Mouse (Mus musculus): ENCODE measurements around the gene Qrfpr. TPM values are rescaled to one million over a fixed set of nuclear protein-coding genes. Genes with fewer than 3 reads are reported as not detected.
A peak's percentile ranks its signal among the peaks of the same experiment; 100 is the strongest.

Gene Qrfpr
- polyA plus RNA-seq, 1 experiment from 2014 or later, result not detected

DNA sequence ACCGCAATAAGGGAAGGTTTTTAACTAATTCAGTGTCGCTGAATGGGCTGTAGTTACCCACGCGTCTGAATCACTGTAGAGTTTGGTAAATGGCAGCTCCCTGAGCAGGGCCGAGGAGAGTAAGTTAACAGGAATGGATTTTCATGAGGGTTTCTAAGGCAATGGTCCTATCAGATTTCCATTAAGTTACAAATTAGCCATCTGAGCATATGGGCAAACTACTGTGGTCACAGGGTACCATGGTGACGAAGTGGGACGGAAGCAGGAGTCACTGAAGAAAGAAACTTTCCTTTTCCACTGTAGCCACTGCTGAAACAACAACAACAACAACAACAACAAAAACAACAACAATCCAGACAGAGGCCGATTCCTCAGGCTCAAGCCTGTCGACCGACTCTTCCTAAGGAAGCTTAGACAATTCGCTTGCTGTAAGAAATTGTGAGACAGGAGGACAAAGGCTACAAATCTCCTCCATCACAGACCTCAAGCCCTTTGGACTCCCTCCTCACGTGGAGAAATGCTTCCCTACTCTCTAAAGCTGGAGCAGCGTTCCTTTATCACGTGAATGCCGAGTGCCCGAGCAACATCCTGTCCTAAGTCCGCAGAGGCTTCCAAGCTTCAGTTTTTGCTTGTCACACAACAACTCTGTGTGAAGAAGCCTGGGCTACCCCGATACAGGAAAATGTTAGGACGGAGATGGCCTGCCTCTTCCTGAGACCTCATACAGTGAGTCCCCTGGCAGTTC is 14.4 kb downstream of the Qrfpr start:
- H3K9ac ChIP-seq (replicated peaks), result no peak overlapping the region
- H3K27me3 ChIP-seq, result no peaks in the 10 kb centered on the region
- no peak overlapping the region for H3K4me2 ChIP-seq (replicated peaks)
- no peaks in the 10 kb centered on the region for H3K36me3 ChIP-seq
- ATAC-seq (ENCODE audit: low FRiP score, low read depth), result no peak
- no peak overlapping the region for H3K27ac ChIP-seq (replicated peaks)
- no peak overlapping the region for H3K4me3 ChIP-seq
- H3K9me3 ChIP-seq, result no peaks in the 10 kb centered on the region
- 74% methylated on average over 19 of the region's 19 CpGs for WGBS
- H3K4me1 ChIP-seq, result no peaks in the 10 kb centered on the region

DNA sequence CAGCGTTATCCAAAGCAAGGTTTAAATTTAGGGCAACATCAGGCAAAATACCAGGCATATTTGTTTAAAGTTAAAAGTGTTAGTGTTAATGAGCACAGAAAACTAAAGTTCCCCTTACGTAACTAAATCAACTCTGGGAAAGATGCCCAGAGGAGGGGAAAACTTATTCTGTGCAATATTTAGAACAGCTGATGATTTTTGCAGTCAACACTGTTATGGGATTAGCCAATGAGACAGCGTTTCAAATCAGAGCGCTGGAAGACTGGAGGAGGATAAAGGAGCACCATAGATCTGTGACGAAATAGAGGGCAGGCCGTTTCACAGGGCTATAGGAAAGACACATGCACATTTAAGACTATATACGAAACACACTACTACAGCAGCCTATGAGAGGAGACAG is 19.2 kb downstream of the Qrfpr start:
- H3K4me1 ChIP-seq, result no peaks in the 10 kb centered on the region
- H3K36me3 ChIP-seq, result no peaks in the 10 kb centered on the region
- H3K9ac ChIP-seq (replicated peaks), result no peak overlapping the region
- H3K27me3 ChIP-seq, result no peaks in the 10 kb centered on the region
- no peak for ATAC-seq (ENCODE audit: low FRiP score, low read depth)
- H3K4me2 ChIP-seq (replicated peaks), result no peak overlapping the region
- H3K27ac ChIP-seq (replicated peaks), result no peak overlapping the region
- no peaks in the 10 kb centered on the region for H3K9me3 ChIP-seq
- H3K4me3 ChIP-seq, result no peak overlapping the region
- 82% methylated on average over 7 of the region's 7 CpGs for WGBS

DNA sequence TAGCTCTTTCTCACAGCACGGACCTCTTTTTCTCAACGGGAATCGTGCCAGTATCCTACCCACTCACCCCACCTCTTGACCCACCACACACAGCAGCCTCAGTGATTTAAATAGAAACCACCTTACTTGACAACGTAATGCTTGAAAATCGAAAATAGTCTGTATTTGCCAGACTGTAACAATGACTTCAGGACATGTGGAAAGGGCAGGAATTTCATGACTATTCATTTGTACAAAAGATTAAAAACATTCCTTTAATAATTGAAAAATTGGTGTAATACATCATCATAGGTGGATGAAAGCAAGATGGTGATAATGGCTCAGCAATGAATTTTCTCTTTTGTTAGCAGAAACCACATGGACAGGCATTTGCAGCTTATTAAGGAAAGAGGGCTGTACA is 21.0 kb downstream of the Qrfpr start:
- 77% methylated on average over 5 of the region's 5 CpGs for WGBS

DNA sequence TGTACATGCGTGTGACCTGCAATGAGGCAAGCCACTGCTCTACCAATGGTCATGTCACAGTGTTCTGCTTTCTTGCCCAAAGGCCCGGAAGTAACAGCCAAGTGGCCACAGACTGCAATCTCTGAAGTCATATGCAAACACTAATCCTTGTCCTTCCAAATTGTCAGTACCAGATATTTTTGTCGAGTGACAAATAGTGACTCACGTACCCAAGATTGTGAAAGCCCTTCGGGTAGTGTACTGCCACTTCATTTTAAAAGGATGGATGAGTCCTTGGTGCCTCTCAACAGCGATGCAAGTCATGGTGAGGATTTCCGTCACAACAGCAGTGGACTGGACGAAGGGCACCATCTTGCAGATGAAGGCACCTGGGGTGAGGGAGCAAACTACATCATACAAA is 32.9 kb downstream of the Qrfpr start:
- no peak for ATAC-seq (ENCODE audit: low FRiP score, low read depth)
- H3K9me3 ChIP-seq, result no peaks in the 10 kb centered on the region
- H3K27ac ChIP-seq (replicated peaks), result no peak overlapping the region
- WGBS, result 89% methylated on average over 8 of the region's 8 CpGs
- H3K27me3 ChIP-seq, result no peaks in the 10 kb centered on the region
- H3K4me1 ChIP-seq, result no peaks in the 10 kb centered on the region
- H3K9ac ChIP-seq (replicated peaks), result no peak overlapping the region
- no peak overlapping the region for H3K4me2 ChIP-seq (replicated peaks)
- no peak overlapping the region for H3K4me3 ChIP-seq
- no peaks in the 10 kb centered on the region for H3K36me3 ChIP-seq

More for the DNA sequence above, 21.0 kb downstream of the Qrfpr start:
- H3K4me2 ChIP-seq (replicated peaks), result no peak overlapping the region
- ATAC-seq (ENCODE audit: low FRiP score, low read depth), result no peak
- no peaks in the 10 kb centered on the region for H3K36me3 ChIP-seq
- H3K9ac ChIP-seq (replicated peaks), result no peak overlapping the region
- no peak overlapping the region for H3K4me3 ChIP-seq
- H3K27ac ChIP-seq (replicated peaks), result no peak overlapping the region
- no peaks in the 10 kb centered on the region for H3K4me1 ChIP-seq
- no peaks in the 10 kb centered on the region for H3K9me3 ChIP-seq
- H3K27me3 ChIP-seq, result no peaks in the 10 kb centered on the region

DNA sequence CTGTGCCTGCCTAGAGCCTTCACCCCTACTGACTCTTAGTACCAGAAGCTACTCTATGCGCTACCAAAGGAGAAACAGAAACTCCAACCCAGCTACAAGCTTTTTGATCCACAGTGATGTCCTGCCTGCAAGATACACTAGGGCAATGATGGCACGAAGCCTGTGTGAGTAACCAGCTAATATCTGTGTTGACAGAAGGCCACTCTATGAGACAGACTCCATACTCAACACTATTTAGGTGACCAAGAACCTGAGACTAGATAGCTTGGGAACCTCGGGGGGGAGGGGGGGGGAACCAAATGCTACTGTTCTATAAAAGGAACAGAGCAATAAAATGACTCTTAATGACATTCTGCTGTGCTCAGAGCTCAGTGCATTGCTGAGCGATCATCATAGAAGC is 35.6 kb downstream of the Qrfpr start:
- Histone ChIP-seq H3K4me1 (no peaks in the 10 kb centered on the region), H3K36me3 (no peaks in the 10 kb centered on the region), H3K27me3 (no peaks in the 10 kb centered on the region), H3K9ac (replicated peaks) (no peak overlapping the region), H3K9me3 (no peaks in the 10 kb centered on the region), H3K4me2 (replicated peaks) (no peak overlapping the region), H3K4me3 (no peak overlapping the region), H3K27ac (replicated peaks) (no peak overlapping the region)
- ATAC-seq (ENCODE audit: low FRiP score, low read depth), result no peak
- 85% methylated on average over 4 of the region's 4 CpGs for WGBS

DNA sequence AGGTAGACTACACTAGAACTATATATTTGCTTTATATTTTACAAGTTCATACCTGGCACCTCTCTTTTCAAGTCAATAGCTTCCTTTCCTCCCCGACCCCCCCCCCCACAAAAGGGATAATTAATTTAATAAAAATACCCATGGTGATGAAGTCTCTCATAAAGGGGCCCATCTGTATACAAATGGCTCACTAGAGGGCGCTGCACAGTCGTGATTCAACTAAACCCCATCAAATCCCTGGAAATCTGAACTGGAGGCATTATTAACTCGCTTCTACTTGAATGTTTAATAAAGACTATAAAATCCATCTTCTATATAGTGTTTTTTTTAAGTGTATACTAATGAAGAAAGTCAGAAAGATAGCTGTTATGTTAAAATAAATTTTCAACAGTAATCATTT is 40.6 kb downstream of the Qrfpr start:
- H3K9ac ChIP-seq (replicated peaks), result no peak overlapping the region
- no peaks in the 10 kb centered on the region for H3K27me3 ChIP-seq
- no peaks in the 10 kb centered on the region for H3K9me3 ChIP-seq
- no peak overlapping the region for H3K27ac ChIP-seq (replicated peaks)
- 9% methylated on average over 4 of the region's 4 CpGs for WGBS
- no peaks in the 10 kb centered on the region for H3K4me1 ChIP-seq
- no peak for ATAC-seq (ENCODE audit: low FRiP score, low read depth)
- H3K36me3 ChIP-seq, result no peaks in the 10 kb centered on the region
- H3K4me2 ChIP-seq (replicated peaks), result no peak overlapping the region
- H3K4me3 ChIP-seq, result no peak overlapping the region

DNA sequence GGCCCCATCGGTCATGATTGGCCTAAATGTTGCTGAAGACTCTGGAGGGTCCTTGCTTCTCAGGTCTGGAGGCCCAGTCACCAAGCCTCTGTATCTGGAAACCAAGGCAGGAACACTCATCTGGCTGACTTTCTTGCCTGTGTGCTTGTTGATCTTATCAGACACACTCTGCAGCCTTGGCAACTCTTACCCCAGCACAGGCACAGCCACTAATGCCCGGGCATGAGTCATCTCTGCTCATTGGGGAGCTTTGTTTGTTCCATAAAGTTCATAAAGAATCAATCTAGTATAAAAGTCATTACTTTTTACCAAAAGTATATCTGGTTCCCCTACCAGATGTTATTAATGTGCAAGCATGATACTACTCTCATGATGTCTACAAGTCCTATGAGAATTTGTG is 48.4 kb downstream of the Qrfpr start:
- Histone ChIP-seq H3K4me3 (no peak overlapping the region), H3K4me1 (no peaks in the 10 kb centered on the region), H3K9ac (replicated peaks) (no peak overlapping the region), H3K9me3 (no peaks in the 10 kb centered on the region), H3K4me2 (replicated peaks) (no peak overlapping the region), H3K27ac (replicated peaks) (no peak overlapping the region), H3K27me3 (no peaks in the 10 kb centered on the region), H3K36me3 (peaks cover 6% of the 10 kb centered on the region; the same call in 1 of the 2 replicates)
- ATAC-seq (ENCODE audit: low FRiP score, low read depth), result no peak
- WGBS, result 90% methylated on average over 2 of the region's 2 CpGs

DNA sequence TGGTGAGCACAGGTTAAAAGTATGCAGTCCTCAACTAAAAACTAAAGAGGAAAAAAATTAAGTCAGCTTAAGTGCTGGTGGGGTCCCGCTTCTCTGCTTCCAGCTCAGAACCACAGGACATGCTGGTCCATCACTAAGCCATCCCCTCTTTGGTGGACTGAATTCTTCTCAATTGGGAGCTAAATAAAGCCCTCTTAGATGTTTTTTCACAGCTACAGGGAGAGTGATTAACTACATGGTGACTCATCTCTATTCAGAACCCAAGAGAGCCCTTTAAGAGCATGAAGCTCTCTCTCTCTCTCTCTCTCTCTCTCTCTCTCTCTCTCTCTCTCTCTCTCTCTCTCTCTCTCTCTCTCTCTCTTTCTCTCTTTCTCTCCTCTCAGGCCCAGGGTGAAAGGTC is 50.8 kb downstream of the Qrfpr start:
- Histone ChIP-seq H3K27me3 (no peaks in the 10 kb centered on the region), H3K27ac (replicated peaks) (no peak overlapping the region), H3K9ac (replicated peaks) (no peak overlapping the region), H3K4me3 (no peak overlapping the region), H3K4me2 (replicated peaks) (no peak overlapping the region), H3K36me3 (peaks cover 27% of the 10 kb centered on the region), H3K9me3 (no peaks in the 10 kb centered on the region), H3K4me1 (no peaks in the 10 kb centered on the region)
- 94% methylated on average over 1 of the region's 1 CpGs for WGBS
- ATAC-seq (ENCODE audit: low FRiP score, low read depth), result no peak

DNA sequence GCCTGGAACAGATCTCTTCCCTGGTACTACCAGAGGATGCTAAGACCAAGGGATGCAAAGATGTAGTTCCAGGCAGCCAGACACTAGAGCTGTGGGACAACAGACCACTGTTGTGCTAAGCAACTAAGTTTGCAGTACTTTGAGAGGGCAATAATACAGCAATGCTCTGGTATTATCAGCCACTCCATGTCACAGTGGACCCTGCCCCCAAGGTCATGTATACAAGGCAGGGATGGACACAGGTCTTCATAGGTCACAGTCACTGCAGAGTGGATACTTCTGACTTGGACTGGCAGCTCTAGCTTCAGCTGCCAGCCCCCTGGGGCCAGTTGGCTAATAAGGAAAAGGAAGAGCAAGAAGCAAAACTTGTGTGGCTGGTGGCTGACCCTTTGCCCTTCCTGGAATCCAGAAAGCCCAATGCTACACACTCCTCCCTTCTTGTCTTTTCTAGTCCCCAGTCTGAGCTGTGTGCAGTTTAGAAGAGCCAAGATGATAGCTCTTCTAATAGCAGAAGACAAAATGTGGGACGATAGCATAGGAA is 51.4 kb downstream of the Qrfpr start:
- Histone ChIP-seq H3K4me2 (replicated peaks) (no peak overlapping the region), H3K27ac (replicated peaks) (no peak overlapping the region), H3K9me3 (peaks cover 2% of the 10 kb centered on the region; the same call in 1 of the 2 replicates), H3K9ac (replicated peaks) (no peak overlapping the region), H3K27me3 (no peaks in the 10 kb centered on the region), H3K36me3 (peaks cover 33% of the 10 kb centered on the region), H3K4me3 (no peak overlapping the region), H3K4me1 (no peaks in the 10 kb centered on the region)
- 95% methylated on average over 1 of the region's 1 CpGs for WGBS
- no peak for ATAC-seq (ENCODE audit: low FRiP score, low read depth)

DNA sequence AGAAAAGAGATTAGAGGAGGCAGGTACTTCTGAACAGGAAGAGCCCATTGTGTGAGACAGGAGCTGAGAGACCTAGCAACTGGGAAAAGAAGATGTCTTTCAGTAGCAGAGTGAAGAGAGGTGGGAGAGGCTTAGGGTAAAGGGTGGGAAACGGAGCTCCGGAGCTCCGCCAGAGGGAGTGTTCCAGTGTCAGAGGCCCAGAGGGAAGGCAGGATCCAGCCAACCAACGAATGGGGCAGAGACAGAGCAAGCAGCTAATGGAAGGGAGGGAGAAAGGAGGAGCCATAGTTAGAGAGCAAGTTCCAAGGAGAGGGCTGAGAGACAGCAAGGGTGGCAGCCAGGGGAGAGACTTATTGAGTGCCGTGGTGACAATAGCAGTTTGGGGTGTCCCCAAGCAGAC is 66.8 kb downstream of the Qrfpr start:
- H3K9me3 ChIP-seq, result peaks cover 6% of the 10 kb centered on the region; the same call in 1 of the 2 replicates
- H3K4me3 ChIP-seq, result no peak overlapping the region
- H3K4me2 ChIP-seq (replicated peaks), result no peak overlapping the region
- WGBS, result 12% methylated on average over 5 of the region's 5 CpGs
- no peak for ATAC-seq (ENCODE audit: low FRiP score, low read depth)
- H3K4me1 ChIP-seq, result peaks cover 25% of the 10 kb centered on the region
- no peak overlapping the region for H3K27ac ChIP-seq (replicated peaks)
- H3K9ac ChIP-seq (replicated peaks), result no peak overlapping the region
- H3K27me3 ChIP-seq, result no peaks in the 10 kb centered on the region
- H3K36me3 ChIP-seq, result peaks cover 11% of the 10 kb centered on the region

DNA sequence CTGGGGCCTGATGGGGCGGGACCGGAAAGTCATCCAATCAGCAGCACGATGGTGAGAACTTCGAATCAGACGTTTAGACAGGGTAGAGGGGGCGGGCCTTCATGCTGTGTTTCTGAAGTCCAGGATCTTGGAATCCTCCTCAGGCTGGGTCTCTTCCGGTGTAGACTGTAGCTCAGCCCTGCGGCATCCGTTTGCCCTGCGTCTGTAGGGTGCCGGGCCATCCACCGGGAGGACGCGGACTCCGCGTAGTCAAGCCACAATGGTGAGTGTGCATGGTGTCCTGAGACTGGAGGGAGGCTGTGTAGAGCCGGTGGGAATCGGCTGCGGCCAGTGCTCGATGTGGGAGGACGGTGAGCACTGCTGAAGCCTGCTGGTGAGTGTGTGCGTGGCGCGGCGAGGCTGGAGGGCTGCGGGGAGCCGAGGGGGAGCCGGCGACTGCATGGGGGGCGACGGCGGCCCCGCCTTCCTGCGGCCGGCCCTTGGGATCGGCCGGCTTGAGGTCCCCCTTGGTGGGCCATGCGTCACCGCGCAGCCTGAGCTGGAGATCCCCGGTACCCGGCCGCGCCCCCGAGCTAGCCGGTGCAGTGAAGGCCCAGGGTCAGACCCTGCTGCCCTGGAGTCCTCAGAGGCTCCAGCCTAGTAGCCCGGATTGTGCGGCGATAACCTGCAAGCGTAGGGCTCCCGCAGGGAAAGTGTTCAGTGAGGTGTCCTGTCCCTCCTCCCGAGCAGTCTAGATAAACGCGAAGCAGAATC is 71.0 kb downstream of the Qrfpr start, which contains the start of gene D3Ertd254e:
D3Ertd254e (plus strand) TSS at position 84 of the 753 bp plus-strand sequence.
- peak; percentile 100 for ATAC-seq (ENCODE audit: low FRiP score, low read depth)
- no peaks in the 10 kb centered on the region for H3K9me3 ChIP-seq
- peak within 1 kb of the TSS; percentile 95 for H3K27ac ChIP-seq (replicated peaks)
- H3K4me3 ChIP-seq, result peak within 1 kb of the TSS; percentile 89
- peak within 1 kb of the TSS; percentile 93 for H3K9ac ChIP-seq (replicated peaks)
- peak within 1 kb of the TSS; percentile 75 for H3K4me2 ChIP-seq (replicated peaks)
- peaks cover 25% of the 10 kb centered on the region for H3K4me1 ChIP-seq
- no peaks in the 10 kb centered on the region for H3K36me3 ChIP-seq
- under 1% methylated on average over 54 of the region's 54 CpGs for WGBS
- no peaks in the 10 kb centered on the region for H3K27me3 ChIP-seq

DNA sequence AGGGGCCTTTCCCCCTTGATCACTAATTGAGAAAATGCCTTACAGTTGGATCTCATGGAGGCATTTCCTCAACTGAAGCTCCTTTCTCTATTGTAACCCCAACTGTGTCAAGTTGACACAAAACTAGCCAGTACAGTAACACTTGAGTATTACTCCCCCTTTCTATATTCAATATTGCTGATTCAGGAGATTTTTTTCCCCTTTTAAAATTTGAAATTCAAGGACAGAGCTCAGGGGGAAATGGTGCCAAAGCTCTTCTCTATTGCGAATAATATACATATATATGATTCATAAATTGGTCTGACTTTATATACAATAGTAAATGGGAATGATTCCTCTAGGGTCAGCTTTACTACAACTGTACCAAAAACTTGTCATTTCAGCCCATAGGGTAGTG is 71.6 kb downstream of the Qrfpr start:
- H3K4me2 ChIP-seq (replicated peaks), result 0 out of 2 replicates have a peak overlapping the region, but pooled peaks have one; percentile 9
- peaks cover 25% of the 10 kb centered on the region for H3K4me1 ChIP-seq
- H3K4me3 ChIP-seq, result peak overlapping the region; percentile 89
- no peak overlapping the region for H3K27ac ChIP-seq (replicated peaks)
- H3K9ac ChIP-seq (replicated peaks), result no peak overlapping the region
- no peaks in the 10 kb centered on the region for H3K36me3 ChIP-seq
- ATAC-seq (ENCODE audit: low FRiP score, low read depth), result no peak
- WGBS, result 3% methylated on average over 1 of the region's 1 CpGs
- H3K9me3 ChIP-seq, result no peaks in the 10 kb centered on the region
- H3K27me3 ChIP-seq, result no peaks in the 10 kb centered on the region
